21 mouse cellular contexts compared by ENCODE assay signal in genomic region chr4:127454511-127455119, GRCm38 (mm10).
"Had no signal": no experiment of that assay in that cellular context is flagged by ENCODE, and none has a peak within 500 bp of the region (broad histone marks: within the 10 kb centered on the region; RNA-seq: fewer than 3 reads in every experiment).

No protein-coding gene starts in this region.

- H3K27me3 ChIP-seq: limb, embryonic 12.5 days; limb, embryonic 15.5 days; midbrain, embryonic 12.5 days; midbrain, embryonic 15.5 days; neural tube, embryonic 13.5 days; stomach, embryonic 15.5 days had no signal

- H3K4me1 ChIP-seq: limb, embryonic 12.5 days; limb, embryonic 15.5 days; midbrain, embryonic 12.5 days; midbrain, embryonic 15.5 days; neural tube, embryonic 13.5 days; stomach, embryonic 15.5 days had no signal

- H3K9ac ChIP-seq: limb, embryonic 12.5 days; limb, embryonic 15.5 days; liver, embryonic 14.5 days; liver, postnatal 0 days; lung, embryonic 14.5 days; midbrain, embryonic 12.5 days; midbrain, embryonic 15.5 days; neural tube, embryonic 13.5 days; stomach, embryonic 15.5 days had no signal

- H3K4me2 ChIP-seq: limb, embryonic 12.5 days; limb, embryonic 15.5 days; liver, embryonic 11.5 days; lung, embryonic 14.5 days; midbrain, embryonic 12.5 days; midbrain, embryonic 15.5 days; neural tube, embryonic 13.5 days; stomach, embryonic 15.5 days had no signal

- H3K4me3 ChIP-seq: limb, embryonic 12.5 days; limb, embryonic 15.5 days; midbrain, embryonic 12.5 days; midbrain, embryonic 15.5 days; myocyte; neural tube, embryonic 13.5 days; stomach, embryonic 15.5 days had no signal

- H3K36me3 ChIP-seq: limb, embryonic 12.5 days; limb, embryonic 15.5 days; midbrain, embryonic 12.5 days; midbrain, embryonic 15.5 days; neural tube, embryonic 13.5 days; stomach, embryonic 15.5 days had no signal

- ATAC-seq: liver, postnatal 0 days; lung, postnatal 0 days; midbrain, embryonic 15.5 days had no signal

- H3K27ac ChIP-seq: limb, embryonic 12.5 days; limb, embryonic 15.5 days; liver, embryonic 14.5 days; macrophage; midbrain, embryonic 12.5 days; midbrain, embryonic 15.5 days; neural tube, embryonic 13.5 days; stomach, embryonic 15.5 days had no signal

- DNase-seq: kidney, adult 9 months; kidney, postnatal 14 days; kidney, postnatal 4 days; left cerebral cortex, postnatal 4 days; liver, postnatal 0 days; lung, embryonic 14.5 days; retina, postnatal 1 day; right cerebral cortex, postnatal 25 days; spleen, adult 18-20 months; thymus, postnatal 25 days had no signal

- H3K9me3 ChIP-seq: limb, embryonic 15.5 days; midbrain, embryonic 15.5 days; stomach, embryonic 15.5 days had no signal
